12 mouse cellular contexts compared by ENCODE assay signal in the genomic region with DNA sequence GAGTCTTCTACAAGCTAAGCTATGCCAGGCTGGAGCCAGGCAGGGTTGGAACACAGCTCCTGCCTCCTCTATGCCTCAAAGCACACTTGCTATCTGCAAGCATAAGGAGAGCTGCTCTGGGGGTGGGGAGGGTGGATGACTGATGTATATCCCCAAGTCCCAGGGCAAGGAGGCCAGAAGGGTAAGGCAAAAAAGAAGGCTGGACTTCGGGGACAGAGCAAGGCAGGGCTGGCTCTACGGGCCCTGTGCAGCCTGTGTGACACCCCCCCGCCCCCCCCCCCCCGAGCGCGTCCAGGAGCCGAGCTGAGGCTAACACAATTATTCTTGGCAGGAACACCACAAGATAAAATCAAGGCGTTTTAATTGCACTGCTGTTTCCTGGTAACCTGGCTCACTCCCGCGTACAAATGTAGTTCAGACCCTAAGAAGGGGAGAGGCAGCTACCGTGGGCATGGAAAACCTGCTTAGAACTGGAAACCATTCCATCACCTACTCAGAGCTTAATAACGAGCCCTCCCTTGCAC. TPM values are rescaled to one million over a fixed set of nuclear protein-coding genes. Genes with fewer than 3 reads are reported as not detected.
A peak's percentile ranks its signal among the peaks of the same experiment; 100 is the strongest.
DNase-seq lines count a peak whose midpoint lies in the region; ATAC-seq and TF ChIP-seq lines count a peak whose summit lies in the region.
"Had no signal": no experiment of that assay in that cellular context is flagged by ENCODE, and none has a peak within 500 bp of the region (broad histone marks: within the 10 kb centered on the region; RNA-seq: fewer than 3 reads in every experiment).

No protein-coding gene starts in this region.

- no peak for TF ChIP-seq POLR2A in small intestine, adult 2 months (IDR thresholded peaks at IDR 0.05; ENCODE audit: low read depth, low read length)

- DNase-seq in left cerebral cortex, postnatal 4 days: peak; percentile 3
- no peak for DNase-seq in left cerebral cortex, postnatal 10 days (ENCODE audit: extremely low spot score in 1 of 2, low spot score in 2 of 2)
- peak; percentile 40 for DNase-seq in kidney, postnatal 10 days
- no peak for DNase-seq in gastrocnemius, postnatal 4 days (ENCODE audit: low spot score in 2 of 2)
- no peak for DNase-seq in natural killer cell, adult 2 months (ENCODE audit: low spot score in 2 of 2)
- no peak for DNase-seq in layer of hippocampus, postnatal 36 days
- DNase-seq: embryo, embryonic 11 days; thymus, adult 18-20 months had no signal

- peak overlapping the region; percentile 58 for H3K27ac ChIP-seq in forebrain, embryonic 15.5 days (replicated peaks)
- H3K27ac ChIP-seq in small intestine, adult 2 months (ENCODE audit: insufficient read depth, low read depth, low read length): peak overlapping the region; percentile 13; the same call in 1 of the 2 replicates
- H3K27ac ChIP-seq: lung, embryonic 15.5 days had no signal

- H3K27me3 ChIP-seq in forebrain, embryonic 15.5 days: no peaks in the 10 kb centered on the region
- no peaks in the 10 kb centered on the region for H3K27me3 ChIP-seq in small intestine, adult 2 months (ENCODE audit: control insufficient read depth, insufficient read depth, low read length)
- H3K27me3 ChIP-seq: lung, embryonic 15.5 days had no signal

- no peak for TF ChIP-seq CTCF in small intestine, adult 2 months (IDR thresholded peaks at IDR 0.05; ENCODE audit: extremely low read depth, insufficient read length, insufficient replicate concordance, low read depth, low read length)

- whole genome bisulfite sequencing in forebrain, embryonic 15.5 days: 33% methylated on average over 12 of the region's 12 CpGs
- WGBS in small intestine, adult 2 months: 11% methylated on average over 11 of the region's 12 CpGs

- H3K4me1 ChIP-seq in forebrain, embryonic 15.5 days: peaks cover 66% of the 10 kb centered on the region
- peaks cover 32% of the 10 kb centered on the region for H3K4me1 ChIP-seq in small intestine, adult 2 months (ENCODE audit: control insufficient read depth, insufficient read depth, insufficient read length, low read length)

- H3K36me3 ChIP-seq in forebrain, embryonic 15.5 days: no peaks in the 10 kb centered on the region
- no peaks in the 10 kb centered on the region for H3K36me3 ChIP-seq in small intestine, adult 2 months (ENCODE audit: control insufficient read depth, insufficient read depth, low read length)
- H3K36me3 ChIP-seq: heart, embryonic 12.5 days; lung, embryonic 15.5 days had no signal

- ATAC-seq in forebrain, embryonic 15.5 days (replicated peaks): no peak

- intact Hi-C loops in left cerebral cortex, postnatal 4 days (cut with DNase I): no loop called here
- intact Hi-C loops in left cerebral cortex, postnatal 10 days (cut with DNase I): no loop called here

- no peak overlapping the region for H3K4me2 ChIP-seq in forebrain, embryonic 15.5 days (replicated peaks)
- H3K4me2 ChIP-seq: heart, embryonic 12.5 days; lung, embryonic 15.5 days had no signal

- H3K9ac ChIP-seq in forebrain, embryonic 15.5 days (replicated peaks): no peak overlapping the region
- H3K9ac ChIP-seq: heart, embryonic 12.5 days; lung, embryonic 15.5 days had no signal

- H3K4me3 ChIP-seq in forebrain, embryonic 15.5 days: no peak overlapping the region
- H3K4me3 ChIP-seq in small intestine, adult 2 months (ENCODE audit: low read depth, low read length): no peak overlapping the region
- H3K4me3 ChIP-seq: heart, embryonic 12.5 days; lung, embryonic 15.5 days had no signal

- no peaks in the 10 kb centered on the region for H3K9me3 ChIP-seq in forebrain, embryonic 15.5 days
- H3K9me3 ChIP-seq: heart, embryonic 12.5 days; lung, embryonic 15.5 days had no signal

RNA-seq across cellular contexts. Expression of gene Gper1, which starts 6.9 kb away (rescaled TPM):
- total RNA-seq in left cerebral cortex, postnatal 4 days (2021): 1 to 10 TPM; 3.0 to 3.2 TPM
- total RNA-seq in left cerebral cortex, postnatal 10 days (2021): 1 to 10 TPM; 2.9 to 3.3 TPM
- polyA plus RNA-seq in forebrain, embryonic 15.5 days (2015; fragmentation: Nextera tagmentation; extraction: Ambion mirVana): 7.3 and 8.2 TPM in 2 replicates
- polyA plus RNA-seq in small intestine, adult 2 months (2012; rRNA removed): 1.8 and 2.1 TPM in 2 replicates
- total RNA-seq in gastrocnemius, postnatal 4 days (2021): 1 to 10 TPM; 3.9 to 4.4 TPM
- total RNA-seq in layer of hippocampus, postnatal 36 days (2021): 1 to 10 TPM; 2.5 to 2.7 TPM

RNA-seq across cellular contexts. Expression of gene C130050O18Rik, which starts 24.8 kb away (rescaled TPM):
- total RNA-seq in left cerebral cortex, postnatal 4 days (2021): not detected
- under 1 TPM; 0.24 to 0.28 TPM for total RNA-seq in left cerebral cortex, postnatal 10 days (2021)
- polyA plus RNA-seq in forebrain, embryonic 15.5 days (2015; fragmentation: Nextera tagmentation; extraction: Ambion mirVana): 0.13 and 0.20 TPM in 2 replicates
- 3.0 and 3.5 TPM in 2 replicates for polyA plus RNA-seq in small intestine, adult 2 months (2012; rRNA removed)
- under 1 TPM; 0.80 to 0.88 TPM for total RNA-seq in gastrocnemius, postnatal 4 days (2021)
- total RNA-seq in layer of hippocampus, postnatal 36 days (2021): under 1 TPM in 1 of 2 experiments, not detected in 1; 0.20 TPM

RNA-seq across cellular contexts. Expression of gene 3110082I17Rik, which starts 30.4 kb away (rescaled TPM):
- 10 to 100 TPM; 18.0 to 19.2 TPM for total RNA-seq in left cerebral cortex, postnatal 4 days (2021)
- 10 to 100 TPM; 20.1 to 20.2 TPM for total RNA-seq in left cerebral cortex, postnatal 10 days (2021)
- 20.4 and 21.0 TPM in 2 replicates for polyA plus RNA-seq in forebrain, embryonic 15.5 days (2015; fragmentation: Nextera tagmentation; extraction: Ambion mirVana)
- 6.1 and 6.2 TPM in 2 replicates for polyA plus RNA-seq in small intestine, adult 2 months (2012; rRNA removed)
- total RNA-seq in gastrocnemius, postnatal 4 days (2021): 10 to 100 TPM; 12.3 to 12.6 TPM
- 10 to 100 TPM; 15.2 to 15.7 TPM for total RNA-seq in layer of hippocampus, postnatal 36 days (2021)

RNA-seq across cellular contexts. Expression of gene Gpr146, which starts 52.4 kb away (rescaled TPM):
- 1 to 10 TPM; 2.2 to 2.5 TPM for total RNA-seq in left cerebral cortex, postnatal 4 days (2021)
- 1 to 10 TPM; 5.7 to 7.5 TPM for total RNA-seq in left cerebral cortex, postnatal 10 days (2021)
- polyA plus RNA-seq in forebrain, embryonic 15.5 days (2015; fragmentation: Nextera tagmentation; extraction: Ambion mirVana): 1.3 and 1.5 TPM in 2 replicates
- polyA plus RNA-seq in small intestine, adult 2 months (2012; rRNA removed): 4.0 and 6.8 TPM in 2 replicates
- 10 to 100 TPM in 1 of 2 experiments, 1 to 10 TPM in 1; 8.8 to 10.2 TPM for total RNA-seq in gastrocnemius, postnatal 4 days (2021)
- total RNA-seq in layer of hippocampus, postnatal 36 days (2021): 10 to 100 TPM; 11.0 to 13.1 TPM

RNA-seq across cellular contexts. Expression of gene Zfand2a, which starts 54.5 kb away (rescaled TPM):
- total RNA-seq in left cerebral cortex, postnatal 4 days (2021): 10 to 100 TPM; 58.7 to 60.3 TPM
- 100 to 1,000 TPM in 1 of 2 experiments, 10 to 100 TPM in 1; 93.4 to 100 TPM for total RNA-seq in left cerebral cortex, postnatal 10 days (2021)
- 14.2 and 17.5 TPM in 2 replicates for polyA plus RNA-seq in forebrain, embryonic 15.5 days (2015; fragmentation: Nextera tagmentation; extraction: Ambion mirVana)
- 9.6 and 22.6 TPM in 2 replicates for polyA plus RNA-seq in small intestine, adult 2 months (2012; rRNA removed)
- 10 to 100 TPM; 13.6 to 13.7 TPM for total RNA-seq in gastrocnemius, postnatal 4 days (2021)
- 10 to 100 TPM; 62.5 to 66.6 TPM for total RNA-seq in layer of hippocampus, postnatal 36 days (2021)

Comparison
In these comparisons a context has a peak if more than half of its experiments do, and no peak if none do; other contexts are left out.
1. DNase-seq: peak in left cerebral cortex, postnatal 4 days (single experiment) and kidney, postnatal 10 days (single experiment); none in left cerebral cortex, postnatal 10 days (0 of 2), gastrocnemius, postnatal 4 days (0 of 2), natural killer cell, adult 2 months (0 of 2) and layer of hippocampus, postnatal 36 days (0 of 2).